Mouse (Mus musculus) erythroblast, embryonic 14.5 days (primary cell): ENCODE results near the gene 1110059E24Rik.

ENCODE experiments used
- GATA1 ChIP-seq: IDR thresholded peaks from 2 replicates; pipeline ENCODE4 v1.6.1; 2012; ENCODE audit warnings: low read length, inconsistent platforms, mixed read lengths
- TAL1 ChIP-seq: IDR thresholded peaks from 3 replicates; pipeline ENCODE4 v1.6.1; 2012; ENCODE audit warnings: low read length, inconsistent platforms, mixed read lengths

- TF ChIP-seq GATA1: no peak
- no peak for TF ChIP-seq TAL1
Measured at GRCm38 (mm10) chr19:21603836-21604235, 48.9 kb downstream of the 1110059E24Rik start.
